Mouse (Mus musculus) embryonic fibroblast, embryonic 13.5 days (primary cell): ENCODE measurements around the gene Eif3g.

ENCODE experiments used
- CTCF ChIP-seq: IDR thresholded peaks from 2 replicates; pipeline ENCODE4 v1.5.1; 2011; ENCODE audit warnings: mild to moderate bottlenecking, control low read depth, low read length, moderate library complexity, borderline replicate concordance; ENCODE audit not compliant: insufficient read depth
- POLR2A ChIP-seq: IDR thresholded peaks from 2 replicates; pipeline ENCODE4 v1.6.1; 2011; ENCODE audit warnings: low read depth, mild to moderate bottlenecking, control low read depth, low read length, moderate library complexity

DNA sequence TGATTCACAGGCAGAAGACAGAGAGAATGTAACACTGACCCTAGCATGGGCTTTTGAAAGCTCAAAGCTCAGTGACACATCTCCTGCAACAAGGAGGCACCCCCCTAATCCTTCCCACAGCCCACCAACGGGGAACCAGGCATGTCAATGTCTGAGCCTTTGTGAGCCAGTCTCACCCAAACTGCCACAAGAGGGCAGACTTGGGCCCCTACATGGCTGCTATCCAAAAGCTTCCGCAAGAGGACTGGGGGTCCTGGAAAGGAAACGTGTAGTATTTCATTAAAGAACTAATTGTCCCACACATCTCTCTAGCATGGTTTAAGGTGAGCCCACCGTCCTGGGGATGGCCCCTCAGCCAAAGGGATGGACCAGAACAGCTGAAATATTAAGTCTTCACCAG, 36.6 kb downstream of the Eif3g start:
- peak; percentile 7; the same call in 1 of the 2 replicates for TF ChIP-seq CTCF
- no peak for TF ChIP-seq POLR2A
